Mouse (Mus musculus) adrenal gland, postnatal 4 days (tissue): ENCODE data around the gene Dlec1. TPM values are rescaled to one million over a fixed set of nuclear protein-coding genes. Genes with fewer than 3 reads are reported as not detected.

ENCODE experiments used
- total RNA-seq, 2 experiments: library from RNA; stranded (reverse); gene quantifications; 2 replicates each; pipeline ENCODE4 v1.2.3; 2021

Dlec1 gene
- total RNA-seq, 2 experiments from 2014 or later, result 1.1 to 2.7 TPM

Other genes starting within 250 kb of the Dlec1 start
- gene Ctdspl, start 176.0 kb upstream of the Dlec1 start, total RNA-seq, result 10 to 100 TPM; 32.5 to 37.4 TPM
- 10 to 100 TPM in 1 of 2 experiments, 1 to 10 TPM in 1; 3.2 to 10.1 TPM for gene Vill, start 49.7 kb upstream of the Dlec1 start, total RNA-seq
- 10 to 100 TPM in 1 of 2 experiments, 1 to 10 TPM in 1; 9.7 to 12.7 TPM for gene Plcd1, start 9.0 kb upstream of the Dlec1 start, total RNA-seq
- 10 to 100 TPM; 15.9 to 23.3 TPM for gene Acaa1b, start 54.6 kb downstream of the Dlec1 start, total RNA-seq
- gene Gm47289, start 56.7 kb downstream of the Dlec1 start, total RNA-seq, result not detected
- gene Slc22a13, start 106.6 kb downstream of the Dlec1 start, total RNA-seq, result 1 to 10 TPM in 1 of 2 experiments, not detected in 1; 2.1 TPM
- gene Oxsr1, start 219.9 kb downstream of the Dlec1 start, total RNA-seq, result 10 to 100 TPM; 36.0 to 39.5 TPM
- gene Acaa1a, start 237.2 kb downstream of the Dlec1 start, total RNA-seq, result 100 to 1,000 TPM; 115 to 119 TPM
- 10 to 100 TPM; 29.4 to 31.3 TPM for gene Myd88, start 238.9 kb downstream of the Dlec1 start, total RNA-seq